Mouse (Mus musculus): ENCODE data around the gene Ank.

GRCm38 (mm10) chr15:27569924-27570323 lies 103.4 kb downstream of the Ank start:
- no peak for TF ChIP-seq POLR2A (IDR thresholded peaks at IDR 0.05; ENCODE audit: insufficient read depth, low read depth, low read length)
- TF ChIP-seq CTCF (IDR thresholded peaks at IDR 0.05; ENCODE audit: insufficient read depth, low read depth, low read length): no peak

Measured in olfactory bulb, adult 2 months (tissue).